Mouse (Mus musculus): ENCODE results near the gene Phf24.
A peak's percentile ranks its signal among the peaks of the same experiment; 100 is the strongest.

GRCm38 (mm10) chr4:42954297-42954696, 37.8 kb downstream of the Phf24 start:
- TF ChIP-seq CTCF (IDR thresholded peaks at IDR 0.05; ENCODE audit: low read depth) (peak; percentile 92), EP300 (optimal IDR thresholded peaks at IDR 0.05) (no peak)

Data from stomach, postnatal 0 days (tissue).